Mouse (Mus musculus) MEL (cell line): ENCODE results near the gene Clk1. TPM values are rescaled to one million over a fixed set of nuclear protein-coding genes. Genes with fewer than 3 reads are reported as not detected.

Experiments
- DNase-seq: peaks from one replicate; pipeline ENCODE4 v3.0.0; 2011; ENCODE audit warnings: low read depth, low spot score
- H3K27ac ChIP-seq: 2 replicates; pipeline ENCODE4 v1.5.1; 2012; ENCODE audit warnings: low read depth, mild to moderate bottlenecking, control low read depth, low read length, moderate library complexity; ENCODE audit not compliant: control insufficient read depth
- H3K27me3 ChIP-seq, 2 experiments: fragments of 150-350 bp in 1 of 2; sonication (generic) in 1 of 2; 2 replicates each; pipeline ENCODE4 v1.6.1; 2012; ENCODE audit warnings: low read length in 2 of 2, mild to moderate bottlenecking in 2 of 2, improper control_type of control experiment in 1 of 2, moderate library complexity in 1 of 2; ENCODE audit not compliant: insufficient read depth in 2 of 2, control insufficient read depth in 1 of 2
- H3K36me3 ChIP-seq, 2 experiments: 2 replicates each; pipeline ENCODE4 v1.6.1; 2012 to 2014; ENCODE audit warnings: low read length in 2 of 2, improper control_type of control experiment in 1 of 2, inconsistent platforms in 1 of 2, mild to moderate bottlenecking in 1 of 2; ENCODE audit not compliant: insufficient read depth in 2 of 2, control insufficient read depth in 1 of 2
- H3K4me1 ChIP-seq, 2 experiments: fragments of 150-350 bp in 1 of 2; sonication (generic) in 1 of 2; 2 replicates each; pipeline ENCODE4 v1.6.1; 2012; ENCODE audit warnings: low read length in 2 of 2, improper control_type of control experiment in 1 of 2, mild to moderate bottlenecking in 1 of 2; ENCODE audit not compliant: insufficient read depth in 2 of 2, control insufficient read depth in 1 of 2
- H3K4me3 ChIP-seq, 2 experiments: fragments of 150-350 bp in 1 of 2; sonication (generic) in 1 of 2; 2 replicates each; pipeline ENCODE4 v1.5.1; 2012; ENCODE audit warnings: low read depth in 2 of 2, low read length in 2 of 2, mild to moderate bottlenecking in 2 of 2, moderate library complexity in 2 of 2, control low read depth in 1 of 2, improper control_type of control experiment in 1 of 2; ENCODE audit not compliant: control insufficient read depth in 1 of 2, insufficient read depth in 1 of 2
- H3K79me2 ChIP-seq: 2 replicates; pipeline ENCODE4 v1.6.1; 2012; ENCODE audit warnings: mild to moderate bottlenecking, low read length, moderate library complexity; ENCODE audit not compliant: control insufficient read depth, poor library complexity, insufficient read depth
- H3K9ac ChIP-seq: 2 replicates; pipeline ENCODE4 v1.6.1; 2012; ENCODE audit warnings: low read depth, mild to moderate bottlenecking, control low read depth, low read length, moderate library complexity; ENCODE audit not compliant: control insufficient read depth, poor library complexity, severe bottlenecking
- H3K9me3 ChIP-seq: fragments of 150-350 bp; sonication (generic); replicated peaks from 2 replicates; pipeline ENCODE4 v1.6.1; 2012; ENCODE audit warnings: mild to moderate bottlenecking, low read length, improper control_type of control experiment, moderate library complexity; ENCODE audit not compliant: insufficient read depth
- BHLHE40 ChIP-seq: IDR thresholded peaks from 2 replicates; pipeline ENCODE4 v1.6.1; 2012; ENCODE audit warnings: low read depth, mild to moderate bottlenecking, inconsistent platforms, low read length, improper control_type of control experiment, borderline replicate concordance
- CHD2 ChIP-seq: IDR thresholded peaks from 2 replicates; pipeline ENCODE4 v1.6.1; 2011; ENCODE audit warnings: low read length, improper control_type of control experiment
- E2F4 ChIP-seq: IDR thresholded peaks from 2 replicates; pipeline ENCODE4 v1.6.1; 2011; ENCODE audit warnings: low read depth, low read length, improper control_type of control experiment, borderline replicate concordance
- EP300 ChIP-seq, 2 experiments: IDR thresholded peaks; 2 replicates each; pipeline ENCODE4 v1.6.1; 2011; ENCODE audit warnings: improper control_type of control experiment in 2 of 2, low read length in 2 of 2, low read depth in 1 of 2, mild to moderate bottlenecking in 1 of 2
- ETS1 ChIP-seq: IDR thresholded peaks from 2 replicates; pipeline ENCODE4 v1.6.1; 2012; ENCODE audit warnings: low read depth, mild to moderate bottlenecking, inconsistent platforms, low read length, improper control_type of control experiment, moderate library complexity
- GATA1 ChIP-seq: IDR thresholded peaks from 2 replicates; pipeline ENCODE4 v1.6.1; 2011; ENCODE audit warnings: low read depth, low read length, improper control_type of control experiment
- HCFC1 ChIP-seq: IDR thresholded peaks from 2 replicates; pipeline ENCODE4 v1.6.1; 2012; ENCODE audit warnings: low read depth, mild to moderate bottlenecking, inconsistent platforms, low read length, improper control_type of control experiment, moderate library complexity
- MAFK ChIP-seq: IDR thresholded peaks from 2 replicates; pipeline ENCODE4 v1.6.1; 2011; ENCODE audit warnings: low read depth, mild to moderate bottlenecking, low read length, improper control_type of control experiment, borderline replicate concordance
- MEF2A ChIP-seq: IDR thresholded peaks from 2 replicates; pipeline ENCODE4 v1.6.1; 2014; ENCODE audit warnings: low read depth, mild to moderate bottlenecking, inconsistent platforms, low read length, improper control_type of control experiment; ENCODE audit not compliant: poor library complexity, insufficient replicate concordance, severe bottlenecking; ENCODE audit errors: extremely low read depth
- MYB ChIP-seq: IDR thresholded peaks from 2 replicates; pipeline ENCODE4 v1.6.1; 2011; ENCODE audit warnings: mild to moderate bottlenecking, low read depth, low read length, improper control_type of control experiment
- NRF1 ChIP-seq: IDR thresholded peaks from 2 replicates; pipeline ENCODE4 v1.6.1; 2014; ENCODE audit warnings: low read depth, mild to moderate bottlenecking, inconsistent platforms, low read length, improper control_type of control experiment, moderate library complexity; ENCODE audit not compliant: poor library complexity, insufficient read depth, severe bottlenecking
- POLR2AphosphoS5 ChIP-seq: IDR thresholded peaks from 2 replicates; pipeline ENCODE4 v1.6.1; 2012; ENCODE audit warnings: low read depth, borderline replicate concordance, mild to moderate bottlenecking, inconsistent platforms, low read length, moderate library complexity, mixed read lengths
- RCOR1 ChIP-seq: IDR thresholded peaks from 2 replicates; pipeline ENCODE4 v1.6.1; 2012; ENCODE audit warnings: low read depth, mild to moderate bottlenecking, inconsistent platforms, low read length, improper control_type of control experiment
- TAL1 ChIP-seq: IDR thresholded peaks from 2 replicates; pipeline ENCODE4 v1.6.1; 2012; ENCODE audit warnings: mild to moderate bottlenecking, inconsistent platforms, low read length, moderate library complexity, mixed read lengths
- TCF12 ChIP-seq: IDR thresholded peaks from 2 replicates; pipeline ENCODE4 v1.6.1; 2014; ENCODE audit warnings: low read depth, mild to moderate bottlenecking, inconsistent platforms, low read length, improper control_type of control experiment, moderate library complexity
- UBTF ChIP-seq: IDR thresholded peaks from 2 replicates; pipeline ENCODE4 v1.6.1; 2012; ENCODE audit warnings: low read depth, mild to moderate bottlenecking, inconsistent platforms, low read length, improper control_type of control experiment, moderate library complexity, borderline replicate concordance; ENCODE audit not compliant: insufficient read depth
- USF1 ChIP-seq: IDR thresholded peaks from 2 replicates; pipeline ENCODE4 v1.6.1; 2014; ENCODE audit warnings: low read depth, mild to moderate bottlenecking, inconsistent platforms, low read length, improper control_type of control experiment, moderate library complexity
- ZC3H11A ChIP-seq: IDR thresholded peaks from 2 replicates; pipeline ENCODE4 v1.6.1; 2012; ENCODE audit warnings: low read depth, mild to moderate bottlenecking, inconsistent platforms, low read length, improper control_type of control experiment
- ZKSCAN1 ChIP-seq: IDR thresholded peaks from 2 replicates; pipeline ENCODE4 v1.6.1; 2012; ENCODE audit warnings: low read depth, mild to moderate bottlenecking, inconsistent platforms, low read length, improper control_type of control experiment, moderate library complexity
- polyA plus RNA-seq, 2 experiments: library from polyadenylated mRNA; stranded (reverse) in 1 of 2; unstranded in 1 of 2; fragments of >175 nt in 1 of 2; fragments of >200 nt in 1 of 2; gene quantifications; 2 replicates each; pipeline versions ENCODE4 v1.2.1 to v1.2.4; 2012; ENCODE audit warnings: low replicate concordance in 2 of 2, low read depth in 1 of 2; ENCODE audit not compliant: insufficient read length in 2 of 2, insufficient read depth in 1 of 2, missing spikeins in 1 of 2
- total RNA-seq: library from RNA; depleted of rRNA; stranded (reverse); fragments of 300-350 nt; gene quantifications from 2 replicates; pipeline ENCODE4 v1.2.3, GENCODE M21; 2012

Gene Clk1
- total and polyA plus RNA-seq, 3 experiments = 35.8 to 1,029 (median 41.1) TPM

- TF ChIP-seq MAFK (no peak), GATA1 (no peak), RCOR1 (no peak), CHD2 (no peak), USF1 (no peak), BHLHE40 (no peak), E2F4 (no peak), NRF1 (no peak), UBTF (no peak), TCF12 (no peak), MEF2A (no peak), ZC3H11A (no peak), TAL1 (no peak)
- H3K27me3 ChIP-seq = no peaks in the 10 kb centered on the region
- no peak overlapping the region for H3K9ac ChIP-seq
- H3K36me3 ChIP-seq = peaks cover 0 to 9% of the 10 kb centered on the region in 2 experiments; a peak in 3 of 4 replicates
- no peak overlapping the region for H3K4me3 ChIP-seq
- no peaks in the 10 kb centered on the region for H3K79me2 ChIP-seq
- no peak overlapping the region for H3K27ac ChIP-seq
- no peaks in the 10 kb centered on the region for H3K4me1 ChIP-seq
- DNase-seq = no peak
- no peaks in the 10 kb centered on the region for H3K9me3 ChIP-seq
Observed at GRCm38 (mm10) chr1:58458867-58459266, 35.0 kb upstream of the Clk1 start.

- no peak overlapping the region for H3K9ac ChIP-seq
- no peaks in the 10 kb centered on the region for H3K27me3 ChIP-seq
- TF ChIP-seq UBTF (no peak), MYB (no peak), HCFC1 (no peak), TAL1 (no peak), ETS1 (no peak), POLR2AphosphoS5 (no peak), ZKSCAN1 (no peak), E2F4 (no peak), EP300 (IDR thresholded peaks at IDR 0.05; ENCODE audit: low read depth in 1 of 2, low read length in 2 of 2) (no peak)
- no peaks in the 10 kb centered on the region for H3K9me3 ChIP-seq
- no peak for DNase-seq
- H3K36me3 ChIP-seq = peaks cover 0 to 10% of the 10 kb centered on the region in 2 experiments; a peak in 3 of 4 replicates
- H3K27ac ChIP-seq = no peak overlapping the region
- H3K4me3 ChIP-seq = no peak overlapping the region
- no peaks in the 10 kb centered on the region for H3K79me2 ChIP-seq
- H3K4me1 ChIP-seq = no peaks in the 10 kb centered on the region
Observed at GRCm38 (mm10) chr1:58458175-58458574, 34.3 kb upstream of the Clk1 start.
